Mouse (Mus musculus): ENCODE data around the gene Slc45a3. TPM values are rescaled to one million over a fixed set of nuclear protein-coding genes. Genes with fewer than 3 reads are reported as not detected.

The Slc45a3 gene
- polyA plus RNA-seq, 1 experiment from 2014 or later = 7.5 TPM

GRCm38 (mm10) chr1:132007282-132007815 lies 44.6 kb downstream of the Slc45a3 start, which contains the start of gene Elk4:
TSS of gene Elk4 (plus strand) at chr1:132007607.
- 0% methylated on average over 42 of the region's 61 CpGs for WGBS

GRCm38 (mm10) chr1:132007828-132008827 lies 45.4 kb downstream of the Slc45a3 start:
- Histone ChIP-seq H3K27me3 (ENCODE audit: control insufficient read depth, insufficient read depth, low read length) (no peaks in the 10 kb centered on the region), H3K9ac (ENCODE audit: low read depth, low read length) (peak overlapping the region; percentile 97), H3K27ac (ENCODE audit: low read depth, low read length) (peak overlapping the region; percentile 92), H3K36me3 (ENCODE audit: control insufficient read depth, insufficient read depth, low read length) (no peaks in the 10 kb centered on the region), H3K4me2 (replicated peaks; ENCODE audit: low read depth, low read length) (peak overlapping the region; percentile 81), H3K9me3 (ENCODE audit: control insufficient read depth, low read length) (no peaks in the 10 kb centered on the region), H3K4me1 (replicated peaks; ENCODE audit: control insufficient read depth, insufficient read depth, low read length) (no peaks in the 10 kb centered on the region; the same call in 1 of the 2 replicates), H3K4me3 (ENCODE audit: low read depth, low read length) (peak overlapping the region; percentile 93)
- ATAC-seq (ENCODE audit: low FRiP score) (peak; percentile 93), DNase-seq (ENCODE audit: low spot score) (peak; percentile 90)
- WGBS = 1% methylated on average over 62 of the region's 72 CpGs

More at GRCm38 (mm10) chr1:132007282-132007815, 44.6 kb downstream of the Slc45a3 start, which contains the start of gene Elk4:
- H3K9ac ChIP-seq (ENCODE audit: low read depth, low read length) = peak within 1 kb of the TSS; percentile 97
- no peaks in the 10 kb centered on the region; the same call in 1 of the 2 replicates for H3K4me1 ChIP-seq (replicated peaks; ENCODE audit: control insufficient read depth, insufficient read depth, low read length)
- H3K36me3 ChIP-seq (ENCODE audit: control insufficient read depth, insufficient read depth, low read length) = no peaks in the 10 kb centered on the region
- peak within 1 kb of the TSS; percentile 92 for H3K27ac ChIP-seq (ENCODE audit: low read depth, low read length)
- peak within 1 kb of the TSS; percentile 81 for H3K4me2 ChIP-seq (replicated peaks; ENCODE audit: low read depth, low read length)
- no peaks in the 10 kb centered on the region for H3K9me3 ChIP-seq (ENCODE audit: control insufficient read depth, low read length)
- H3K4me3 ChIP-seq (ENCODE audit: low read depth, low read length) = peak within 1 kb of the TSS; percentile 93
- H3K27me3 ChIP-seq (ENCODE audit: control insufficient read depth, insufficient read depth, low read length) = no peaks in the 10 kb centered on the region
- ATAC-seq (ENCODE audit: low FRiP score) (peak; percentile 95), DNase-seq (ENCODE audit: low spot score) (peak; percentile 95)

- no peak for DNase-seq (ENCODE audit: low spot score)
- H3K4me1 ChIP-seq (replicated peaks; ENCODE audit: control insufficient read depth, insufficient read depth, low read length) = no peaks in the 10 kb centered on the region; the same call in 1 of the 2 replicates
- no peaks in the 10 kb centered on the region for H3K27me3 ChIP-seq (ENCODE audit: control insufficient read depth, insufficient read depth, low read length)
- ATAC-seq (ENCODE audit: low FRiP score) = no peak
- H3K9ac ChIP-seq (ENCODE audit: low read depth, low read length) = peak overlapping the region; percentile 27; the same call in 1 of the 2 replicates
- no peak overlapping the region for H3K27ac ChIP-seq (ENCODE audit: low read depth, low read length)
- peak overlapping the region; percentile 81 for H3K4me2 ChIP-seq (replicated peaks; ENCODE audit: low read depth, low read length)
- no peaks in the 10 kb centered on the region for H3K36me3 ChIP-seq (ENCODE audit: control insufficient read depth, insufficient read depth, low read length)
- no peaks in the 10 kb centered on the region for H3K9me3 ChIP-seq (ENCODE audit: control insufficient read depth, low read length)
- 64% methylated on average over 8 of the region's 8 CpGs for WGBS
- peak overlapping the region; percentile 93 for H3K4me3 ChIP-seq (ENCODE audit: low read depth, low read length)
Measured at GRCm38 (mm10) chr1:132008881-132009644, 46.3 kb downstream of the Slc45a3 start.

GRCm38 (mm10) chr1:132010632-132011501 lies 48.1 kb downstream of the Slc45a3 start:
- no peak overlapping the region for H3K4me3 ChIP-seq (ENCODE audit: low read depth, low read length)
- no peaks in the 10 kb centered on the region; the same call in 1 of the 2 replicates for H3K4me1 ChIP-seq (replicated peaks; ENCODE audit: control insufficient read depth, insufficient read depth, low read length)
- H3K4me2 ChIP-seq (replicated peaks; ENCODE audit: low read depth, low read length) = no peak overlapping the region
- ATAC-seq (ENCODE audit: low FRiP score) (no peak), DNase-seq (ENCODE audit: low spot score) (no peak)
- no peaks in the 10 kb centered on the region for H3K27me3 ChIP-seq (ENCODE audit: control insufficient read depth, insufficient read depth, low read length)
- 90% methylated on average over 17 of the region's 17 CpGs for WGBS
- 0 out of 2 replicates have a peak, but pooled peaks cover 2% of the 10 kb centered on the region for H3K36me3 ChIP-seq (ENCODE audit: control insufficient read depth, insufficient read depth, low read length)
- H3K9me3 ChIP-seq (ENCODE audit: control insufficient read depth, low read length) = no peaks in the 10 kb centered on the region
- H3K9ac ChIP-seq (ENCODE audit: low read depth, low read length) = no peak overlapping the region
- no peak overlapping the region for H3K27ac ChIP-seq (ENCODE audit: low read depth, low read length)

GRCm38 (mm10) chr1:132011785-132012184 lies 49.0 kb downstream of the Slc45a3 start:
- H3K36me3 ChIP-seq (ENCODE audit: control insufficient read depth, insufficient read depth, low read length) = 0 out of 2 replicates have a peak, but pooled peaks cover 2% of the 10 kb centered on the region
- no peak overlapping the region for H3K9ac ChIP-seq (ENCODE audit: low read depth, low read length)
- H3K4me2 ChIP-seq (replicated peaks; ENCODE audit: low read depth, low read length) = no peak overlapping the region
- DNase-seq (ENCODE audit: low spot score) = no peak
- no peaks in the 10 kb centered on the region; the same call in 1 of the 2 replicates for H3K4me1 ChIP-seq (replicated peaks; ENCODE audit: control insufficient read depth, insufficient read depth, low read length)
- H3K4me3 ChIP-seq (ENCODE audit: low read depth, low read length) = no peak overlapping the region
- WGBS = 85% methylated on average over 2 of the region's 2 CpGs
- H3K27ac ChIP-seq (ENCODE audit: low read depth, low read length) = no peak overlapping the region
- ATAC-seq (ENCODE audit: low FRiP score) = no peak
- H3K27me3 ChIP-seq (ENCODE audit: control insufficient read depth, insufficient read depth, low read length) = no peaks in the 10 kb centered on the region
- no peaks in the 10 kb centered on the region for H3K9me3 ChIP-seq (ENCODE audit: control insufficient read depth, low read length)

- Histone ChIP-seq H3K4me1 (replicated peaks; ENCODE audit: control insufficient read depth, insufficient read depth, low read length) (no peaks in the 10 kb centered on the region; the same call in 1 of the 2 replicates), H3K9me3 (ENCODE audit: control insufficient read depth, low read length) (no peaks in the 10 kb centered on the region), H3K27me3 (ENCODE audit: control insufficient read depth, insufficient read depth, low read length) (no peaks in the 10 kb centered on the region), H3K36me3 (ENCODE audit: control insufficient read depth, insufficient read depth, low read length) (0 out of 2 replicates have a peak, but pooled peaks cover 2% of the 10 kb centered on the region), H3K4me3 (ENCODE audit: low read depth, low read length) (no peak overlapping the region), H3K27ac (ENCODE audit: low read depth, low read length) (no peak overlapping the region), H3K9ac (ENCODE audit: low read depth, low read length) (no peak overlapping the region), H3K4me2 (replicated peaks; ENCODE audit: low read depth, low read length) (no peak overlapping the region)
- 87% methylated on average over 8 of the region's 8 CpGs for WGBS
- ATAC-seq (ENCODE audit: low FRiP score) (no peak), DNase-seq (ENCODE audit: low spot score) (no peak)
Measured at GRCm38 (mm10) chr1:132012861-132013260, 50.1 kb downstream of the Slc45a3 start.

GRCm38 (mm10) chr1:132014800-132015199 lies 52.0 kb downstream of the Slc45a3 start:
- no peaks in the 10 kb centered on the region for H3K27me3 ChIP-seq (ENCODE audit: control insufficient read depth, insufficient read depth, low read length)
- ATAC-seq (ENCODE audit: low FRiP score) (no peak), DNase-seq (ENCODE audit: low spot score) (no peak)
- H3K9me3 ChIP-seq (ENCODE audit: control insufficient read depth, low read length) = no peaks in the 10 kb centered on the region
- 90% methylated on average over 1 of the region's 1 CpGs for WGBS
- no peak overlapping the region for H3K4me3 ChIP-seq (ENCODE audit: low read depth, low read length)
- H3K36me3 ChIP-seq (ENCODE audit: control insufficient read depth, insufficient read depth, low read length) = peaks cover 5% of the 10 kb centered on the region; the same call in 1 of the 2 replicates
- no peak overlapping the region for H3K4me2 ChIP-seq (replicated peaks; ENCODE audit: low read depth, low read length)
- H3K4me1 ChIP-seq (replicated peaks; ENCODE audit: control insufficient read depth, insufficient read depth, low read length) = no peaks in the 10 kb centered on the region
- no peak overlapping the region for H3K27ac ChIP-seq (ENCODE audit: low read depth, low read length)
- H3K9ac ChIP-seq (ENCODE audit: low read depth, low read length) = no peak overlapping the region

Measured in hindbrain, embryonic 11.5 days (tissue).